ENCODE assay signal across 8 mouse cellular contexts in genomic region chr13:3891479-3892087, GRCm38 (mm10). TPM values are rescaled to one million over a fixed set of nuclear protein-coding genes. Genes with fewer than 3 reads are reported as not detected.
DNase-seq lines count a peak whose midpoint lies in the region; ATAC-seq lines count a peak whose summit lies in the region.

No protein-coding gene starts in this region.

- peak overlapping the region; percentile 58 for H3K4me3 ChIP-seq in hindbrain, embryonic 10.5 days
- no peak overlapping the region for H3K4me3 ChIP-seq in hindbrain, embryonic 11.5 days (ENCODE audit: low read depth, low read length)
- H3K4me3 ChIP-seq in intestine, embryonic 15.5 days (replicated peaks): peak overlapping the region; percentile 55
- H3K4me3 ChIP-seq in liver, embryonic 13.5 days (replicated peaks): peak overlapping the region; percentile 71

- H3K4me1 ChIP-seq in hindbrain, embryonic 10.5 days (replicated peaks): peaks cover 20% of the 10 kb centered on the region; the same call in 1 of the 2 replicates
- H3K4me1 ChIP-seq in hindbrain, embryonic 11.5 days (replicated peaks; ENCODE audit: control insufficient read depth, insufficient read depth, low read length): no peaks in the 10 kb centered on the region
- no peaks in the 10 kb centered on the region for H3K4me1 ChIP-seq in intestine, embryonic 15.5 days (replicated peaks)
- peaks cover 54% of the 10 kb centered on the region for H3K4me1 ChIP-seq in liver, embryonic 13.5 days (replicated peaks)

- no peak for DNase-seq in hindbrain, embryonic 10.5 days (ENCODE audit: low spot score)
- no peak for DNase-seq in hindbrain, embryonic 11.5 days (ENCODE audit: low spot score)
- DNase-seq in embryo, embryonic 11 days: peak; percentile 16
- peak; percentile 11 for DNase-seq in liver, embryonic 13.5 days
- DNase-seq in spleen, postnatal 4 days (ENCODE audit: low spot score in 2 of 2): no peak
- DNase-seq in urinary bladder, adult 18-20 months (ENCODE audit: low spot score in 2 of 2): no peak
- DNase-seq in testis, postnatal 14 days (ENCODE audit: low spot score): no peak

- WGBS in hindbrain, embryonic 10.5 days: 63% methylated on average over 8 of the region's 8 CpGs
- 42% methylated on average over 8 of the region's 8 CpGs for WGBS in hindbrain, embryonic 11.5 days
- WGBS in intestine, embryonic 15.5 days: 26% methylated on average over 8 of the region's 8 CpGs
- WGBS in liver, embryonic 13.5 days (ENCODE audit: insufficient replicate concordance): 51% methylated on average over 8 of the region's 8 CpGs

- no peak overlapping the region for H3K9ac ChIP-seq in hindbrain, embryonic 11.5 days (ENCODE audit: low read depth, low read length)
- peak overlapping the region; percentile 49 for H3K9ac ChIP-seq in intestine, embryonic 15.5 days
- H3K9ac ChIP-seq in liver, embryonic 13.5 days: peak overlapping the region; percentile 83

- no peaks in the 10 kb centered on the region for H3K27me3 ChIP-seq in hindbrain, embryonic 10.5 days (ENCODE audit: insufficient read depth, poor library complexity, severe bottlenecking)
- no peaks in the 10 kb centered on the region for H3K27me3 ChIP-seq in hindbrain, embryonic 11.5 days (ENCODE audit: control insufficient read depth, insufficient read depth, low read length)
- H3K27me3 ChIP-seq in intestine, embryonic 15.5 days (replicated peaks): no peaks in the 10 kb centered on the region
- H3K27me3 ChIP-seq in liver, embryonic 13.5 days: no peaks in the 10 kb centered on the region

- ATAC-seq in hindbrain, embryonic 11.5 days (ENCODE audit: low FRiP score): no peak
- ATAC-seq in intestine, embryonic 15.5 days: peak; percentile 72
- ATAC-seq in liver, embryonic 13.5 days (ENCODE audit: low read depth): no peak; the same call in 1 of the 2 replicates

- no peak overlapping the region for H3K4me2 ChIP-seq in hindbrain, embryonic 11.5 days (replicated peaks; ENCODE audit: low read depth, low read length)
- peak overlapping the region; percentile 55 for H3K4me2 ChIP-seq in intestine, embryonic 15.5 days (replicated peaks)
- H3K4me2 ChIP-seq in liver, embryonic 13.5 days: peak overlapping the region; percentile 69

- H3K36me3 ChIP-seq in hindbrain, embryonic 10.5 days: peaks cover 38% of the 10 kb centered on the region
- H3K36me3 ChIP-seq in hindbrain, embryonic 11.5 days (ENCODE audit: control insufficient read depth, insufficient read depth, low read length): 0 out of 2 replicates have a peak, but pooled peaks cover 4% of the 10 kb centered on the region
- H3K36me3 ChIP-seq in intestine, embryonic 15.5 days: peaks cover 18% of the 10 kb centered on the region; the same call in 1 of the 2 replicates
- peaks cover 46% of the 10 kb centered on the region for H3K36me3 ChIP-seq in liver, embryonic 13.5 days

- H3K9me3 ChIP-seq in hindbrain, embryonic 10.5 days: no peaks in the 10 kb centered on the region
- no peaks in the 10 kb centered on the region for H3K9me3 ChIP-seq in hindbrain, embryonic 11.5 days (ENCODE audit: control insufficient read depth, low read length)
- H3K9me3 ChIP-seq in intestine, embryonic 15.5 days: no peaks in the 10 kb centered on the region
- no peaks in the 10 kb centered on the region for H3K9me3 ChIP-seq in liver, embryonic 13.5 days (replicated peaks)

- no peak overlapping the region for H3K27ac ChIP-seq in hindbrain, embryonic 10.5 days
- H3K27ac ChIP-seq in hindbrain, embryonic 11.5 days (ENCODE audit: low read depth, low read length): no peak overlapping the region
- peak overlapping the region; percentile 69 for H3K27ac ChIP-seq in intestine, embryonic 15.5 days
- peak overlapping the region; percentile 75 for H3K27ac ChIP-seq in liver, embryonic 13.5 days

RNA-seq across cellular contexts. Expression of gene Net1, which starts 26.4 kb away (rescaled TPM):
- polyA plus RNA-seq in hindbrain, embryonic 10.5 days (2016; fragmentation: Nextera tagmentation; extraction: Ambion mirVana): 40.3 and 49.5 TPM in 2 replicates
- 31.4 and 33.9 TPM in 2 replicates for polyA plus RNA-seq in hindbrain, embryonic 11.5 days (2014; fragmentation: Nextera tagmentation; extraction: Ambion mirVana)
- 124 and 131 TPM in 2 replicates for polyA plus RNA-seq in intestine, embryonic 15.5 days (2015; fragmentation: Nextera tagmentation; extraction: Ambion mirVana)
- 53.6 and 66.0 TPM in 2 replicates for polyA plus RNA-seq in liver, embryonic 13.5 days (2015; fragmentation: Nextera tagmentation; extraction: Ambion mirVana)

RNA-seq across cellular contexts. Expression of gene Tubal3, which starts 26.5 kb away (rescaled TPM):
- polyA plus RNA-seq in hindbrain, embryonic 10.5 days (2016; fragmentation: Nextera tagmentation; extraction: Ambion mirVana): 0.12 TPM in 1 of 2 replicates, not detected in the other
- not detected in 2 replicates for polyA plus RNA-seq in hindbrain, embryonic 11.5 days (2014; fragmentation: Nextera tagmentation; extraction: Ambion mirVana)
- polyA plus RNA-seq in intestine, embryonic 15.5 days (2015; fragmentation: Nextera tagmentation; extraction: Ambion mirVana): 31.1 and 36.0 TPM in 2 replicates
- polyA plus RNA-seq in liver, embryonic 13.5 days (2015; fragmentation: Nextera tagmentation; extraction: Ambion mirVana): not detected in 2 replicates

RNA-seq across cellular contexts. Expression of gene Calm5, which starts 37.6 kb away (rescaled TPM):
- polyA plus RNA-seq in hindbrain, embryonic 10.5 days (2016; fragmentation: Nextera tagmentation; extraction: Ambion mirVana): not detected in 2 replicates
- polyA plus RNA-seq in hindbrain, embryonic 11.5 days (2014; fragmentation: Nextera tagmentation; extraction: Ambion mirVana): not detected in 2 replicates
- polyA plus RNA-seq in intestine, embryonic 15.5 days (2015; fragmentation: Nextera tagmentation; extraction: Ambion mirVana): not detected in 2 replicates
- polyA plus RNA-seq in liver, embryonic 13.5 days (2015; fragmentation: Nextera tagmentation; extraction: Ambion mirVana): not detected in 2 replicates

RNA-seq across cellular contexts. Expression of gene Ucn3, which starts 53.6 kb away (rescaled TPM):
- polyA plus RNA-seq in hindbrain, embryonic 10.5 days (2016; fragmentation: Nextera tagmentation; extraction: Ambion mirVana): not detected in 2 replicates
- not detected in 2 replicates for polyA plus RNA-seq in hindbrain, embryonic 11.5 days (2014; fragmentation: Nextera tagmentation; extraction: Ambion mirVana)
- polyA plus RNA-seq in intestine, embryonic 15.5 days (2015; fragmentation: Nextera tagmentation; extraction: Ambion mirVana): 0.25 and 0.44 TPM in 2 replicates
- polyA plus RNA-seq in liver, embryonic 13.5 days (2015; fragmentation: Nextera tagmentation; extraction: Ambion mirVana): not detected in 2 replicates

RNA-seq across cellular contexts. Expression of gene Calm4, which starts 54.0 kb away (rescaled TPM):
- polyA plus RNA-seq in hindbrain, embryonic 10.5 days (2016; fragmentation: Nextera tagmentation; extraction: Ambion mirVana): not detected in 2 replicates
- polyA plus RNA-seq in hindbrain, embryonic 11.5 days (2014; fragmentation: Nextera tagmentation; extraction: Ambion mirVana): not detected in 2 replicates
- not detected in 2 replicates for polyA plus RNA-seq in intestine, embryonic 15.5 days (2015; fragmentation: Nextera tagmentation; extraction: Ambion mirVana)
- not detected in 2 replicates for polyA plus RNA-seq in liver, embryonic 13.5 days (2015; fragmentation: Nextera tagmentation; extraction: Ambion mirVana)

Comparison
In these comparisons a context has a peak if more than half of its experiments do, and no peak if none do; other contexts are left out.
1. DNase-seq: peak in embryo, embryonic 11 days (single experiment) and liver, embryonic 13.5 days (single experiment); none in hindbrain, embryonic 10.5 days (single experiment), hindbrain, embryonic 11.5 days (single experiment), spleen, postnatal 4 days (0 of 2), urinary bladder, adult 18-20 months (0 of 2) and testis, postnatal 14 days (single experiment).
2. H3K27ac ChIP-seq: peak in intestine, embryonic 15.5 days (single experiment) and liver, embryonic 13.5 days (single experiment); none in hindbrain, embryonic 10.5 days (single experiment) and hindbrain, embryonic 11.5 days (single experiment).
3. RNA of gene Tubal3, which starts 26.5 kb away (polyA plus RNA-seq): 31.1 to 36.0 TPM in intestine, embryonic 15.5 days; 0.12 TPM in hindbrain, embryonic 10.5 days, not detected in hindbrain, embryonic 11.5 days and not detected in liver, embryonic 13.5 days; every median in the first group is over 10 times any median in the second.